Mouse (Mus musculus): ENCODE results near the gene Tcf12. TPM values are rescaled to one million over a fixed set of nuclear protein-coding genes. Genes with fewer than 3 reads are reported as not detected.

Gene Tcf12
- polyA plus RNA-seq, 1 experiment from 2014 or later = 43.6 TPM

GRCm38 (mm10) chr9:72040156-72040555 is 71.5 kb downstream of the Tcf12 start:
- Histone ChIP-seq H3K9me3 (replicated peaks; ENCODE audit: control insufficient read depth, low read length, poor library complexity, severe bottlenecking) (no peaks in the 10 kb centered on the region), H3K27ac (ENCODE audit: low read length) (no peak overlapping the region), H3K9ac (ENCODE audit: low read depth, low read length) (no peak overlapping the region), H3K4me2 (ENCODE audit: low read length) (no peak overlapping the region), H3K36me3 (ENCODE audit: control insufficient read depth, insufficient read depth, low read length) (no peaks in the 10 kb centered on the region), H3K4me1 (ENCODE audit: control insufficient read depth, insufficient read depth, low read length) (no peaks in the 10 kb centered on the region; the same call in 1 of the 2 replicates), H3K27me3 (ENCODE audit: control insufficient read depth, insufficient read depth, low read depth, low read length) (no peaks in the 10 kb centered on the region), H3K4me3 (ENCODE audit: low read depth, low read length) (no peak overlapping the region)
- no peak for ATAC-seq

- no peak overlapping the region for H3K4me2 ChIP-seq (ENCODE audit: low read length)
- H3K4me1 ChIP-seq (ENCODE audit: control insufficient read depth, insufficient read depth, low read length) = no peaks in the 10 kb centered on the region; the same call in 1 of the 2 replicates
- H3K9me3 ChIP-seq (replicated peaks; ENCODE audit: control insufficient read depth, low read length, poor library complexity, severe bottlenecking) = no peaks in the 10 kb centered on the region
- H3K36me3 ChIP-seq (ENCODE audit: control insufficient read depth, insufficient read depth, low read length) = no peaks in the 10 kb centered on the region
- WGBS = 91% methylated on average over 2 of the region's 2 CpGs
- no peaks in the 10 kb centered on the region for H3K27me3 ChIP-seq (ENCODE audit: control insufficient read depth, insufficient read depth, low read depth, low read length)
- H3K4me3 ChIP-seq (ENCODE audit: low read depth, low read length) = no peak overlapping the region
- H3K9ac ChIP-seq (ENCODE audit: low read depth, low read length) = no peak overlapping the region
- no peak for ATAC-seq
- no peak overlapping the region for H3K27ac ChIP-seq (ENCODE audit: low read length)
These were observed 72.3 kb downstream of the Tcf12 start for GRCm38 (mm10) chr9:72039369-72039768.

DNA sequence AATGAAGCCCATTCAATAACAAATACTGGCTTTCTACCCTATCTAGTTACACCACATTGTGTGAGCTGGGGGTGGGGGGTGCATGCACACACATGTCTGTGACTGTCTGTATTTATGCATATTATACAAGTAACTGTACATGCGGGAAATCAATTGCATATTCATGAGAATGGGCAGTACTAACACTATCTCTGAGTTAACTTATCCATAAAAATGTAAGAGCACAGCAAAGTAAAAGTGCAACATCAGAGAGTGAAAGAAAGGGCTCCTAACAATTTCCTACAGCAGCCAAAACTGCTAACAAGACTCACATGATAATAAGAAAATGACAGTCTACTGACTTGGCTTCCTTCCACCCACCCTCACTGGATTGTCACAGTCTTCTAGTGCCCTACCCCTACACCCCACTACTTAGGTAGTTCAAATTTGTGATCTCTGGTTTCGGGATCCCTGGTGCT is 74.6 kb downstream of the Tcf12 start:
- 58% methylated on average over 2 of the region's 2 CpGs for WGBS
- no peak overlapping the region for H3K9ac ChIP-seq (ENCODE audit: low read depth, low read length)
- no peak overlapping the region for H3K4me2 ChIP-seq (ENCODE audit: low read length)
- no peaks in the 10 kb centered on the region; the same call in 1 of the 2 replicates for H3K4me1 ChIP-seq (ENCODE audit: control insufficient read depth, insufficient read depth, low read length)
- no peaks in the 10 kb centered on the region for H3K27me3 ChIP-seq (ENCODE audit: control insufficient read depth, insufficient read depth, low read depth, low read length)
- H3K9me3 ChIP-seq (replicated peaks; ENCODE audit: control insufficient read depth, low read length, poor library complexity, severe bottlenecking) = no peaks in the 10 kb centered on the region
- no peaks in the 10 kb centered on the region for H3K36me3 ChIP-seq (ENCODE audit: control insufficient read depth, insufficient read depth, low read length)
- H3K27ac ChIP-seq (ENCODE audit: low read length) = no peak overlapping the region
- no peak overlapping the region for H3K4me3 ChIP-seq (ENCODE audit: low read depth, low read length)
- no peak for ATAC-seq

- Histone ChIP-seq H3K27me3 (ENCODE audit: control insufficient read depth, insufficient read depth, low read depth, low read length) (no peaks in the 10 kb centered on the region), H3K4me3 (ENCODE audit: low read depth, low read length) (no peak overlapping the region), H3K36me3 (ENCODE audit: control insufficient read depth, insufficient read depth, low read length) (no peaks in the 10 kb centered on the region), H3K4me2 (ENCODE audit: low read length) (no peak overlapping the region), H3K9me3 (replicated peaks; ENCODE audit: control insufficient read depth, low read length, poor library complexity, severe bottlenecking) (no peaks in the 10 kb centered on the region), H3K9ac (ENCODE audit: low read depth, low read length) (no peak overlapping the region), H3K4me1 (ENCODE audit: control insufficient read depth, insufficient read depth, low read length) (no peaks in the 10 kb centered on the region; the same call in 1 of the 2 replicates), H3K27ac (ENCODE audit: low read length) (no peak overlapping the region)
- 88% methylated on average over 3 of the region's 3 CpGs for WGBS
- ATAC-seq = no peak
These were observed 75.4 kb downstream of the Tcf12 start for GRCm38 (mm10) chr9:72036257-72036656.

GRCm38 (mm10) chr9:72033271-72033670 is 78.4 kb downstream of the Tcf12 start:
- Histone ChIP-seq H3K27me3 (ENCODE audit: control insufficient read depth, insufficient read depth, low read depth, low read length) (no peaks in the 10 kb centered on the region), H3K9ac (ENCODE audit: low read depth, low read length) (no peak overlapping the region), H3K9me3 (replicated peaks; ENCODE audit: control insufficient read depth, low read length, poor library complexity, severe bottlenecking) (no peaks in the 10 kb centered on the region), H3K36me3 (ENCODE audit: control insufficient read depth, insufficient read depth, low read length) (no peaks in the 10 kb centered on the region), H3K4me1 (ENCODE audit: control insufficient read depth, insufficient read depth, low read length) (no peaks in the 10 kb centered on the region; the same call in 1 of the 2 replicates), H3K4me2 (ENCODE audit: low read length) (no peak overlapping the region), H3K4me3 (ENCODE audit: low read depth, low read length) (no peak overlapping the region), H3K27ac (ENCODE audit: low read length) (no peak overlapping the region)
- ATAC-seq = no peak
- WGBS = 92% methylated on average over 2 of the region's 2 CpGs

GRCm38 (mm10) chr9:72030274-72030673 is 81.4 kb downstream of the Tcf12 start:
- no peaks in the 10 kb centered on the region for H3K27me3 ChIP-seq (ENCODE audit: control insufficient read depth, insufficient read depth, low read depth, low read length)
- ATAC-seq = no peak
- H3K9me3 ChIP-seq (replicated peaks; ENCODE audit: control insufficient read depth, low read length, poor library complexity, severe bottlenecking) = no peaks in the 10 kb centered on the region
- H3K36me3 ChIP-seq (ENCODE audit: control insufficient read depth, insufficient read depth, low read length) = no peaks in the 10 kb centered on the region
- no peak overlapping the region for H3K9ac ChIP-seq (ENCODE audit: low read depth, low read length)
- no peak overlapping the region for H3K27ac ChIP-seq (ENCODE audit: low read length)
- no peak overlapping the region for H3K4me2 ChIP-seq (ENCODE audit: low read length)
- H3K4me1 ChIP-seq (ENCODE audit: control insufficient read depth, insufficient read depth, low read length) = no peaks in the 10 kb centered on the region
- H3K4me3 ChIP-seq (ENCODE audit: low read depth, low read length) = no peak overlapping the region

GRCm38 (mm10) chr9:72029601-72030000 is 82.1 kb downstream of the Tcf12 start:
- H3K27me3 ChIP-seq (ENCODE audit: control insufficient read depth, insufficient read depth, low read depth, low read length) = no peaks in the 10 kb centered on the region
- H3K9ac ChIP-seq (ENCODE audit: low read depth, low read length) = no peak overlapping the region
- 70% methylated on average over 1 of the region's 1 CpGs for WGBS
- no peaks in the 10 kb centered on the region for H3K9me3 ChIP-seq (replicated peaks; ENCODE audit: control insufficient read depth, low read length, poor library complexity, severe bottlenecking)
- H3K4me2 ChIP-seq (ENCODE audit: low read length) = no peak overlapping the region
- H3K27ac ChIP-seq (ENCODE audit: low read length) = no peak overlapping the region
- H3K36me3 ChIP-seq (ENCODE audit: control insufficient read depth, insufficient read depth, low read length) = no peaks in the 10 kb centered on the region
- H3K4me1 ChIP-seq (ENCODE audit: control insufficient read depth, insufficient read depth, low read length) = no peaks in the 10 kb centered on the region
- no peak overlapping the region for H3K4me3 ChIP-seq (ENCODE audit: low read depth, low read length)
- ATAC-seq = no peak

DNA sequence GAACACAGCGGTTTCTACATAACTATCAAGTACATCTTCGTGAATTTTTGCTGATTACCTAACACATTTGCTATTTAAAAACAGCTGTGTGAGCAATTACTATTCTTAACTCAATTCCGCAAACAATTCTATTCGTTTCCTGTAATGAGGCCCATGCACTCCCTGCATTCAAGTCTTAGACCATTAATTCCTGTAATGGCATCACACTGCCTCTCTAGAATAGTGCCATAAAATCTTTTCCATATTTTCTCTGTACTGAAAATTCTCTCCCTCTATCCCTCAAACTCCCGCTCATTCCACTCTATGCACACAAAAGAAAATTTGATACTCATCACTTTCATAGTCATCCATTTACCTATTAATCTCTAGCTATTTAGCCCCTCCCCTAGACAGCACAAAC is 88.4 kb downstream of the Tcf12 start:
- Histone ChIP-seq H3K9me3 (replicated peaks; ENCODE audit: control insufficient read depth, low read length, poor library complexity, severe bottlenecking) (no peaks in the 10 kb centered on the region), H3K9ac (ENCODE audit: low read depth, low read length) (no peak overlapping the region), H3K4me1 (ENCODE audit: control insufficient read depth, insufficient read depth, low read length) (no peaks in the 10 kb centered on the region), H3K4me3 (ENCODE audit: low read depth, low read length) (no peak overlapping the region), H3K36me3 (ENCODE audit: control insufficient read depth, insufficient read depth, low read length) (no peaks in the 10 kb centered on the region), H3K27ac (ENCODE audit: low read length) (no peak overlapping the region), H3K4me2 (ENCODE audit: low read length) (no peak overlapping the region), H3K27me3 (ENCODE audit: control insufficient read depth, insufficient read depth, low read depth, low read length) (no peaks in the 10 kb centered on the region)
- WGBS = 85% methylated on average over 5 of the region's 5 CpGs
- no peak for ATAC-seq

GRCm38 (mm10) chr9:72021512-72021911 is 90.2 kb downstream of the Tcf12 start:
- H3K9me3 ChIP-seq (replicated peaks; ENCODE audit: control insufficient read depth, low read length, poor library complexity, severe bottlenecking) = no peaks in the 10 kb centered on the region
- no peak overlapping the region for H3K9ac ChIP-seq (ENCODE audit: low read depth, low read length)
- no peaks in the 10 kb centered on the region for H3K36me3 ChIP-seq (ENCODE audit: control insufficient read depth, insufficient read depth, low read length)
- H3K4me2 ChIP-seq (ENCODE audit: low read length) = no peak overlapping the region
- ATAC-seq = no peak
- WGBS = 50% methylated on average over 3 of the region's 3 CpGs
- H3K27ac ChIP-seq (ENCODE audit: low read length) = no peak overlapping the region
- no peaks in the 10 kb centered on the region for H3K27me3 ChIP-seq (ENCODE audit: control insufficient read depth, insufficient read depth, low read depth, low read length)
- no peaks in the 10 kb centered on the region for H3K4me1 ChIP-seq (ENCODE audit: control insufficient read depth, insufficient read depth, low read length)
- H3K4me3 ChIP-seq (ENCODE audit: low read depth, low read length) = no peak overlapping the region

- H3K27ac ChIP-seq (ENCODE audit: low read length) = no peak overlapping the region
- no peaks in the 10 kb centered on the region for H3K9me3 ChIP-seq (replicated peaks; ENCODE audit: control insufficient read depth, low read length, poor library complexity, severe bottlenecking)
- H3K27me3 ChIP-seq (ENCODE audit: control insufficient read depth, insufficient read depth, low read depth, low read length) = no peaks in the 10 kb centered on the region
- 96% methylated on average over 1 of the region's 1 CpGs for WGBS
- no peaks in the 10 kb centered on the region for H3K36me3 ChIP-seq (ENCODE audit: control insufficient read depth, insufficient read depth, low read length)
- no peak overlapping the region for H3K9ac ChIP-seq (ENCODE audit: low read depth, low read length)
- H3K4me2 ChIP-seq (ENCODE audit: low read length) = no peak overlapping the region
- no peaks in the 10 kb centered on the region for H3K4me1 ChIP-seq (ENCODE audit: control insufficient read depth, insufficient read depth, low read length)
- no peak overlapping the region for H3K4me3 ChIP-seq (ENCODE audit: low read depth, low read length)
- ATAC-seq = no peak
These were observed 95.7 kb downstream of the Tcf12 start for GRCm38 (mm10) chr9:72016021-72016420.
